Mouse (Mus musculus): ENCODE data around the gene Exph5. TPM values are rescaled to one million over a fixed set of nuclear protein-coding genes. Genes with fewer than 3 reads are reported as not detected.

The Exph5 gene
- 0.39 and 0.81 TPM in 2 replicates for polyA plus RNA-seq (2012; rRNA removed)

GRCm38 (mm10) chr9:53301269-53301720 is at the start of gene Exph5:
Gene Exph5 (plus strand): TSS chr9:53301670.

GRCm38 (mm10) chr9:53383951-53384866 is 82.7 kb downstream of the Exph5 start, which contains the start of gene Kdelc2:
Gene Kdelc2 (plus strand): TSS chr9:53384025.

GRCm38 (mm10) chr9:53402291-53402711 is 100.8 kb downstream of the Exph5 start, which contains the start of gene 4930550C14Rik:
Gene 4930550C14Rik (plus strand): TSS chr9:53402325.

Other genes starting within 250 kb of the Exph5 start
- gene Ddx10, start 53.6 kb upstream of the Exph5 start, polyA plus RNA-seq (2012; rRNA removed): 0.05 and 0.08 TPM in 2 replicates
- gene Kdelc2, start 82.4 kb downstream of the Exph5 start, polyA plus RNA-seq (2012; rRNA removed): 3.1 and 3.7 TPM in 2 replicates
- gene 4930550C14Rik, start 100.7 kb downstream of the Exph5 start, polyA plus RNA-seq (2012; rRNA removed): 0.02 and 0.05 TPM in 2 replicates
- gene Atm, start 235.1 kb downstream of the Exph5 start, polyA plus RNA-seq (2012; rRNA removed): 0.16 and 0.70 TPM in 2 replicates
- gene Npat, start 235.4 kb downstream of the Exph5 start, polyA plus RNA-seq (2012; rRNA removed): 0.24 and 0.48 TPM in 2 replicates

All from stomach, adult 2 months (tissue).